Mouse (Mus musculus): ENCODE measurements around the gene Ccin. TPM values are rescaled to one million over a fixed set of nuclear protein-coding genes. Genes with fewer than 3 reads are reported as not detected.

Ccin gene
- total and polyA plus RNA-seq, 3 experiments = 0.04 TPM; not detected in 2

DNA sequence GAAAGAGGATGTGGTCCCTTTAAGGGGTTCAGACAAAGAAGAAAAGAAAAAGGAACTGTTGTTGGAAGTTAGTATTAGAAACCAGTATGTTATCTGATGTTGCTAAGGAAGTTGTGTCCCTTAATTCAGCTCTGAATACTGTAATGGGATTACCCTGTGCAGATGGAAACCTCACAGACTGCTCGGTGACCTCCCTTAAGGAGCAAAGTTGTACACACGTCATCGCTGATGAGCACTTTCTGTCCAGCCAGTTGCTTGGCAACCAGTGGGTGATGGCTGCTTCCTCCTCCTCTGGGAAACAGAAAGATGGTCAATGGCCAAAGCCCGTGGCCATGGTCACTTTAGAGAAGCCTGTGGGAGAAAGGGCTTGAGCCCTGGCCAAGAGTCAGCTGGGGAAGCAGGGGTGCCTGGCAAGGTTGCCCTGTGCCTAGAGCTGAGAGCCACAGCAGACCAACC lies 9.7 kb upstream of the Ccin start:
- Histone ChIP-seq H3K79me2 (ENCODE audit: control insufficient read depth, insufficient read depth, low read length, poor library complexity) (no peaks in the 10 kb centered on the region; the same call in 1 of the 2 replicates), H3K27me3 (ENCODE audit: control insufficient read depth in 1 of 2, insufficient read depth in 2 of 2, low read length in 2 of 2) (no peaks in the 10 kb centered on the region), H3K9ac (ENCODE audit: control insufficient read depth, low read depth, low read length, poor library complexity, severe bottlenecking) (peak overlapping the region; percentile 53), H3K27ac (ENCODE audit: control insufficient read depth, low read depth, low read length) (peak overlapping the region; percentile 94), H3K4me3 (ENCODE audit: control insufficient read depth in 1 of 2, insufficient read depth in 1 of 2, low read depth in 2 of 2, low read length in 2 of 2) (peak overlapping the region; percentile 13 to 35), H3K4me1 (ENCODE audit: control insufficient read depth in 1 of 2, insufficient read depth in 2 of 2, low read length in 2 of 2) (peaks cover 22 to 35% of the 10 kb centered on the region in 2 experiments), H3K9me3 (replicated peaks; ENCODE audit: insufficient read depth, low read length) (no peaks in the 10 kb centered on the region), H3K36me3 (ENCODE audit: control insufficient read depth in 1 of 2, insufficient read depth in 2 of 2, low read length in 2 of 2) (peaks cover 0 to 33% of the 10 kb centered on the region in 2 experiments; a peak in 2 of 4 replicates)
- peak; percentile 86 for DNase-seq (ENCODE audit: low read depth, low spot score)
- TF ChIP-seq HCFC1 (IDR thresholded peaks at IDR 0.05; ENCODE audit: low read depth, low read length) = peak; percentile 76; the same call in 1 of the 2 replicates
- TF ChIP-seq RCOR1 (IDR thresholded peaks at IDR 0.05; ENCODE audit: low read depth, low read length) = no peak
- TF ChIP-seq TBP (IDR thresholded peaks at IDR 0.05; ENCODE audit: low read depth, low read length) = 0 out of 2 replicates have a peak, but pooled peaks have one; percentile 34
- TF ChIP-seq NRF1 (IDR thresholded peaks at IDR 0.05; ENCODE audit: insufficient read depth, low read depth, low read length, poor library complexity, severe bottlenecking) = no peak
- peak in 1 of 2 experiments; percentile 50; a peak in 1 of 4 replicates for TF ChIP-seq POLR2A (IDR thresholded peaks at IDR 0.05; ENCODE audit: control insufficient read depth in 1 of 2, insufficient read depth in 1 of 2, low read depth in 1 of 2, low read length in 2 of 2, poor library complexity in 1 of 2)
- no peak for TF ChIP-seq TAL1 (IDR thresholded peaks at IDR 0.05; ENCODE audit: low read length)
- TF ChIP-seq EP300 (IDR thresholded peaks at IDR 0.05; ENCODE audit: low read depth in 1 of 2, low read length in 2 of 2) = peak; percentile 63 to 74; a peak in 3 of 4 replicates
- peak; percentile 85 for TF ChIP-seq ETS1 (IDR thresholded peaks at IDR 0.05; ENCODE audit: low read depth, low read length)
- 0 out of 2 replicates have a peak, but pooled peaks have one; percentile 62 for TF ChIP-seq ELF1 (IDR thresholded peaks at IDR 0.05; ENCODE audit: low read depth, low read length)
- TF ChIP-seq NELFE (IDR thresholded peaks at IDR 0.05; ENCODE audit: low read depth, low read length) = no peak
- TF ChIP-seq ZC3H11A (IDR thresholded peaks at IDR 0.05; ENCODE audit: low read depth, low read length) = no peak
- no peak; the same call in none of the 2 replicates for TF ChIP-seq MXI1 (IDR thresholded peaks at IDR 0.05; ENCODE audit: low read depth, low read length)
- no peak for TF ChIP-seq E2F4 (IDR thresholded peaks at IDR 0.05; ENCODE audit: borderline replicate concordance, low read depth, low read length)
- no peak for TF ChIP-seq RAD21 (IDR thresholded peaks at IDR 0.05; ENCODE audit: low read depth, low read length)
- TF ChIP-seq MEF2A (IDR thresholded peaks at IDR 0.05; ENCODE audit: extremely low read depth, insufficient replicate concordance, low read depth, low read length, poor library complexity, severe bottlenecking) = no peak
- TF ChIP-seq GATA1 (IDR thresholded peaks at IDR 0.05; ENCODE audit: low read depth, low read length) = peak; percentile 92
- no peak for TF ChIP-seq MYC (IDR thresholded peaks at IDR 0.05; ENCODE audit: low read depth, low read length)
- no peak for TF ChIP-seq USF2 (IDR thresholded peaks at IDR 0.05; ENCODE audit: borderline replicate concordance in 1 of 2, insufficient read depth in 1 of 2, low read depth in 1 of 2, low read length in 2 of 2)
- TF ChIP-seq GABPA (IDR thresholded peaks at IDR 0.05; ENCODE audit: low read depth, low read length) = no peak
- peak; percentile 98 for TF ChIP-seq SIN3A (IDR thresholded peaks at IDR 0.05; ENCODE audit: low read length)
- no peak for TF ChIP-seq SMC3 (IDR thresholded peaks at IDR 0.05; ENCODE audit: low read depth, low read length)
